ENCODE assay signal across 23 mouse cellular contexts in genomic region chr1:40029597-40029996, GRCm38 (mm10). TPM values are rescaled to one million over a fixed set of nuclear protein-coding genes. Genes with fewer than 3 reads are reported as not detected.
DNase-seq lines count a peak whose midpoint lies in the region; ATAC-seq and TF ChIP-seq lines count a peak whose summit lies in the region.
"Had no signal": no experiment of that assay in that cellular context is flagged by ENCODE, and none has a peak within 500 bp of the region (broad histone marks: within the 10 kb centered on the region; RNA-seq: fewer than 3 reads in every experiment).

No protein-coding gene starts in this region.

- TF ChIP-seq POLR2A in myocyte (IDR thresholded peaks at IDR 0.05; ENCODE audit: insufficient read length, low read depth), result peak; percentile 26

- H3K36me3 ChIP-seq in midbrain, embryonic 13.5 days, result peaks cover 47% of the 10 kb centered on the region
- H3K36me3 ChIP-seq in midbrain, postnatal 0 days (ENCODE audit: insufficient read depth, low read length), result peaks cover 16% of the 10 kb centered on the region
- peaks cover 20% of the 10 kb centered on the region for H3K36me3 ChIP-seq in myocyte (ENCODE audit: control insufficient read depth, insufficient read depth)
- H3K36me3 ChIP-seq: G1E had no signal

- no peak for TF ChIP-seq CTCF in midbrain, postnatal 0 days (IDR thresholded peaks at IDR 0.05)

- intact Hi-C loops in heart, postnatal 14 days (cut with DNase I), result loop anchor here (10.0 kb wide), 1 partner anchor 345 kb away; no protein-coding TSS in a partner anchor

- H3K4me1 ChIP-seq in midbrain, embryonic 13.5 days (replicated peaks), result no peaks in the 10 kb centered on the region
- H3K4me1 ChIP-seq in midbrain, postnatal 0 days (ENCODE audit: insufficient read depth, low read length), result no peaks in the 10 kb centered on the region
- H3K4me1 ChIP-seq: embryonic facial prominence, embryonic 12.5 days; forebrain, embryonic 15.5 days had no signal

- H3K9me3 ChIP-seq in midbrain, embryonic 13.5 days, result no peaks in the 10 kb centered on the region
- H3K9me3 ChIP-seq in midbrain, postnatal 0 days (ENCODE audit: low read length), result no peaks in the 10 kb centered on the region
- H3K9me3 ChIP-seq: embryonic facial prominence, embryonic 10.5 days; embryonic facial prominence, embryonic 12.5 days; forebrain, embryonic 13.5 days; forebrain, embryonic 15.5 days; G1E had no signal

- no peak overlapping the region for H3K9ac ChIP-seq in midbrain, embryonic 13.5 days (replicated peaks)
- no peak overlapping the region for H3K9ac ChIP-seq in midbrain, postnatal 0 days (replicated peaks; ENCODE audit: low read length, poor library complexity, severe bottlenecking)
- H3K9ac ChIP-seq: embryonic facial prominence, embryonic 12.5 days; forebrain, embryonic 13.5 days; forebrain, embryonic 15.5 days had no signal

- H3K27ac ChIP-seq in midbrain, embryonic 13.5 days, result no peak overlapping the region
- H3K27ac ChIP-seq in midbrain, postnatal 0 days (ENCODE audit: low read depth, low read length), result no peak overlapping the region
- H3K27ac ChIP-seq: embryonic facial prominence, embryonic 10.5 days; embryonic facial prominence, embryonic 12.5 days; forebrain, embryonic 13.5 days; forebrain, embryonic 15.5 days had no signal

- no peaks in the 10 kb centered on the region for H3K79me2 ChIP-seq in myocyte (ENCODE audit: control insufficient read depth, insufficient read depth)

- H3ac ChIP-seq in myocyte (ENCODE audit: control insufficient read depth, insufficient read length), result no peak overlapping the region

- H3K27me3 ChIP-seq in midbrain, embryonic 13.5 days, result no peaks in the 10 kb centered on the region
- no peaks in the 10 kb centered on the region for H3K27me3 ChIP-seq in midbrain, postnatal 0 days (ENCODE audit: insufficient read depth, low read length)
- no peaks in the 10 kb centered on the region for H3K27me3 ChIP-seq in myocyte (ENCODE audit: control insufficient read depth, insufficient read depth, insufficient read length)
- H3K27me3 ChIP-seq: CH12.LX; embryonic facial prominence, embryonic 12.5 days; forebrain, embryonic 13.5 days; forebrain, embryonic 15.5 days; Patski had no signal

- WGBS in midbrain, embryonic 13.5 days, result 94% methylated on average over 5 of the region's 5 CpGs
- WGBS in midbrain, postnatal 0 days, result 88% methylated on average over 5 of the region's 5 CpGs

- peak; percentile 77 for DNase-seq in heart, adult 11 months
- DNase-seq in heart, postnatal 14 days, result no peak
- DNase-seq in midbrain, postnatal 0 days (ENCODE audit: low spot score), result no peak
- DNase-seq: adrenal gland, adult 8-10 months; adrenal gland, postnatal 14 days; adrenal gland, postnatal 36 days; B cell, adult 2 months; cerebellum, adult 11-12 months; cerebellum, adult 2 months; cerebellum, adult 9-10 months; cerebellum, postnatal 10 days; cerebellum, postnatal 25 days had no signal

- 0 out of 2 replicates have a peak, but pooled peaks have one; percentile 8 for ATAC-seq in midbrain, embryonic 13.5 days
- no peak for ATAC-seq in midbrain, postnatal 0 days (ENCODE audit: low FRiP score)
- ATAC-seq: activated CD4-positive, CD25-positive, alpha-beta regulatory T cell, adult 4 months; CD4-positive, CD25-positive, alpha-beta regulatory T cell, adult 4 months; forebrain, embryonic 13.5 days; forebrain, embryonic 15.5 days; Patski had no signal

- no peak overlapping the region for H3K4me3 ChIP-seq in midbrain, embryonic 13.5 days (replicated peaks)
- H3K4me3 ChIP-seq in midbrain, postnatal 0 days (ENCODE audit: low read depth, low read length), result no peak overlapping the region
- H3K4me3 ChIP-seq in myocyte, result no peak overlapping the region
- H3K4me3 ChIP-seq: embryonic facial prominence, embryonic 10.5 days; embryonic facial prominence, embryonic 12.5 days; forebrain, embryonic 13.5 days; forebrain, embryonic 15.5 days had no signal

- H3K4me2 ChIP-seq in midbrain, embryonic 13.5 days (replicated peaks), result no peak overlapping the region
- no peak overlapping the region for H3K4me2 ChIP-seq in midbrain, postnatal 0 days (ENCODE audit: low read depth, low read length, poor library complexity, severe bottlenecking)
- no peak overlapping the region for H3K4me2 ChIP-seq in myocyte (ENCODE audit: low read depth)
- H3K4me2 ChIP-seq: embryonic facial prominence, embryonic 12.5 days; forebrain, embryonic 13.5 days; forebrain, embryonic 15.5 days had no signal

TF ChIP-seq in myocyte, 11 proteins besides CTCF, POLR2A, EP300 and RAD21:
- TF ChIP-seq POLR2AphosphoS2 (IDR thresholded peaks at IDR 0.05; ENCODE audit: insufficient read length, low read depth), result peak; percentile 77
- TF ChIP-seq SRF (IDR thresholded peaks at IDR 0.05; ENCODE audit: control insufficient read depth, insufficient read length, low read depth), result no peak

RNA-seq across cellular contexts. Expression of gene Il1r2, which starts 44.3 kb away (rescaled TPM):
- total RNA-seq in heart, postnatal 14 days (2021), result under 1 TPM; 0.39 to 0.45 TPM
- polyA plus RNA-seq in midbrain, embryonic 13.5 days (2015; fragmentation: Nextera tagmentation; extraction: Ambion mirVana), result 0.15 TPM in 1 of 2 replicates, not detected in the other
- total RNA-seq in midbrain, postnatal 0 days (2014; rRNA removed), result not detected in 2 replicates
- 0.35 and 0.83 TPM in 2 replicates for polyA plus RNA-seq in midbrain, postnatal 0 days (2015; fragmentation: Nextera tagmentation; extraction: Ambion mirVana)
- 0.10 TPM for polyA plus RNA-seq in myocyte (2012; fragmentation: generic; extraction: Trizol)
- polyA plus RNA-seq: G1E had no signal
